Mouse (Mus musculus) cerebellum, postnatal 10 days (tissue): ENCODE data around the gene Ndufab1.

Source experiments
- DNase-seq, 2 experiments: peaks; one replicate each; pipeline ENCODE4 v3.0.0; 2021; ENCODE audit warnings: mixed read lengths in 2 of 2

The Ndufab1 gene

GRCm38 (mm10) chr7:122067517-122068381 lies 33.9 kb downstream of the Ndufab1 start:
- peak; percentile 63 to 64 for DNase-seq

- DNase-seq: peak; percentile 98 to 99
Observed at GRCm38 (mm10) chr7:122066945-122067516, 34.7 kb downstream of the Ndufab1 start, which contains the start of the genes Ubfd1 and Ears2. Ubfd1 (plus strand) TSS chr7:122067175. Ears2 (minus strand) TSS chr7:122067263.

GRCm38 (mm10) chr7:122066102-122066944 lies 35.4 kb downstream of the Ndufab1 start:
- DNase-seq: no peak

- no peak for DNase-seq
Observed at GRCm38 (mm10) chr7:122065656-122066055, 36.0 kb downstream of the Ndufab1 start.

GRCm38 (mm10) chr7:122056633-122057032 lies 45.1 kb downstream of the Ndufab1 start:
- no peak for DNase-seq

- no peak for DNase-seq
Observed at GRCm38 (mm10) chr7:122050834-122051233, 50.9 kb downstream of the Ndufab1 start.

GRCm38 (mm10) chr7:122048191-122048590 lies 53.5 kb downstream of the Ndufab1 start:
- DNase-seq: no peak

GRCm38 (mm10) chr7:122046813-122047212 lies 54.9 kb downstream of the Ndufab1 start:
- no peak for DNase-seq

GRCm38 (mm10) chr7:122045711-122046110 lies 56.0 kb downstream of the Ndufab1 start:
- no peak for DNase-seq

- no peak for DNase-seq
Observed at GRCm38 (mm10) chr7:122045181-122045634, 56.5 kb downstream of the Ndufab1 start.

GRCm38 (mm10) chr7:122044106-122044505 lies 57.6 kb downstream of the Ndufab1 start:
- DNase-seq: no peak
